Mouse (Mus musculus) embryo, embryonic 10.5 days (tissue): ENCODE results near the gene Ttn.

Experiments used
- DNase-seq: peaks from one replicate; pipeline ENCODE4 v3.0.0-alpha.2; 2015; ENCODE audit warnings: low spot score

Gene Ttn

DNA sequence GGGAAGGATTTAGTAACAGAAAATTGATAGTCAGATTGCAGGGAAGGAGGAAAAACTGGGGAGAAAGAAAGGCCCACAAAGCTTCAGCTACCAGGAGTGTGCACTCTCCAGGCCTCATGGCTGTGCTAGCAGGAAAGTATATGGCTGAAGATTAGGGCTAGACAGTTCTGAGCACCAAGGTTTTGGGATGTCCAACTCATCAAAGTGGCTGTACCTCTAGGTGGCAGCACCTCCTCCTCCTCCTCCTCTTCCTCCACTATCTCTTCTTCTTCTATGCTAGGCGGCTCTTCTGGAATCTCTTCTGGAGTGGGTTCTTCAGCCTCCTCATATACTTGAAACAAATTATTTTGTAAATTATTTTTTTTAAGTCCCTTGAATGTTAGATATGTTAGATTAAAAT, 139.2 kb downstream of the Ttn start:
- DNase-seq: peak; percentile 19

DNA sequence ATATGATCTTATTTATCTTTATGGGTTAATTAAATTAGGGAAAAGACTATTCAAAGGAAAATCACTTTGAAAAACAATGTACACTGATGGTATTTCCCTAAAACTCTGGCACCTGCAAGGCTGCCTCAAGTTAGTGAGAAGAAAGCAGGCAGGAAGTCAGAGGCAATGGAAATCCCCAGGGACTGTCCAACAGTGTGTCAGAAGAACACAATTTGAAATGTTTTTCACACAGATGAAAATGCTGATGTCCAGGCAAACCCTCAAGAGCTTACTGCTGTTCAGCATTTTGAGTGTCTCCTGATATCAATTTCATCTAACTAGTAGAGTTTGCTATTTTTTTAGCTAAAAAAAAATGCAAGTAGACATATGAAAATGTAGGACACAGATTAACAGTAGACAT, 161.9 kb downstream of the Ttn start:
- no peak for DNase-seq

DNA sequence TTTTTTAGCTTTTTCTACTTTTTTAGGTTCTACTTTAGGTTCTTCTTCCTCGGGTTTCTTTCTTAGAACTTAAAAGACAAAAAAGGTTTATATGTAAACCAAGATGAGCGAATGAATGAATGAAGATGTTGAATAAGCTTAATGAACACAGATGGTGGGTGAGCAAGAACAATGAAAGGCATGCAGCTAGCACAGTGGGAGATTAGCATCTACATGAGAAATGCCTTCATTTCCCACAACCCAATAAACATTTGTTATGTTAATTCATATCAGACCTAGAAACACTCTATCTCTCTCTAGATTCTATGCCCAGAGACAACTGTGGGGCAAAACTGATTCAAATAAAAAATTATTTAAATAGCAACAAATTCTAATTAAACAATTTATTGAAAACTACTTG, 164.6 kb downstream of the Ttn start:
- DNase-seq: peak; percentile 6

- DNase-seq: no peak
Measured at GRCm38 (mm10) chr2:76814048-76814817, 168.1 kb downstream of the Ttn start.

DNA sequence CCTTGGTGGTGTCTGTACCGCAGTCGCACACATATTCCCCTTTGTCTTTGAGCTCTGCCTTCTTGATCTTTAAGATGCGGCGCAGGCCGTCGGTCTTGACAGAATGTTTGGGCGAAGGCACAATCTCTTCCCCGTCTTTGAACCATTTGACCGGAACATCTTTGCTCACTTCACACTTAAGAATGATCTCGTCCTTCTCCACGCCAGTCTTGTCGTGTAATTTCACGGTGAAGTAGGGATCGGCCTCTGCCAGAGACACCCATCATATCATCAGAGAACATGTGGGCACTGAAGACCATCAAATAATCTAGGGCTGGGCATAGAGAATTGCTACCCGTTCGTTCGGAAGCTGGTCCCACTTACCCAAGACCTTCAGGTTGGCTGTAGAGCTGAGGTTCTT, 171.2 kb downstream of the Ttn start:
- no peak for DNase-seq

DNA sequence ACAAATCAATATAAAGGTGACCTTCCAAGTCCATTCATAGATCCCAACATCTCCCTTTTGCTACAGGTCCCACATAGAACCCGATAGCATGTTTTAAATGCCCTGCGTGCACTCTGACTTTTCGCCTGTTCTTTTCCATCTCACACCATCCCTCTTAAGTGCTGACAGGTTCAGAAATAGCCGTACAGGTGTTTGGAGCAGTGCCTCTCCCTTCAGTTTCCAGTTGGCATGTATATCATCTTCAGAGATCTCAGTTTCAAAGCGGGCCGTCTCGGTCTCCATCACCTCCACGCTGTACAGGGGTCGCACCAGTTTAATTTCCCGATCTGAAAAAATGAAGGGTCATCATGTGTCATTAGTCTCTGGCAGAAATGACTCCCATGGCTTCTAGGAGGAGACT, 174.0 kb downstream of the Ttn start:
- no peak for DNase-seq

- no peak for DNase-seq
Measured at GRCm38 (mm10) chr2:76807284-76807683, 175.1 kb downstream of the Ttn start.

GRCm38 (mm10) chr2:76806861-76807260, 175.5 kb downstream of the Ttn start:
- no peak for DNase-seq

GRCm38 (mm10) chr2:76806376-76806775, 176.0 kb downstream of the Ttn start:
- DNase-seq: no peak

- no peak for DNase-seq
Measured at GRCm38 (mm10) chr2:76805191-76805892, 177.0 kb downstream of the Ttn start.

GRCm38 (mm10) chr2:76784171-76784570, 198.2 kb downstream of the Ttn start:
- DNase-seq: no peak

DNA sequence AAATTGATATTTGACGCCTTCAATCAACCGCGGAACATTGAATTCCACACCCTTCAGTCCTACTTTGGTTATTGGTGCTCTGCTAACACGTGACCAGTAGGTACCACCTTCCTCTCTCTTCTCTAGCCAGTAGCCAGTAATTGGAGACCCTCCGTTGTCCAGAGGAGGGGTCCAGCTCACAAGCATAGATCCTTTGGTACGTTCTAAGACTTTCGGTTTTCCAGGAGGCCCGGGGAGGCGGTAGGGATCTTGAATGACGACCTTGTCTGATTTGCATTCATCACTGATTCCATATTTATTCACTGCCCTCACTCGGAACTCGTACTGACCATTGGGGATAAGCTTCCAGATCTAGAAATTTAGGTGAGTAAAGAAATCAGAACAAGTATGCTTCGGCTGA, 201.6 kb downstream of the Ttn start:
- no peak for DNase-seq

- no peak for DNase-seq
Measured at GRCm38 (mm10) chr2:76769831-76770230, 212.5 kb downstream of the Ttn start.

- no peak for DNase-seq
Measured at GRCm38 (mm10) chr2:76767231-76767630, 215.1 kb downstream of the Ttn start.

DNA sequence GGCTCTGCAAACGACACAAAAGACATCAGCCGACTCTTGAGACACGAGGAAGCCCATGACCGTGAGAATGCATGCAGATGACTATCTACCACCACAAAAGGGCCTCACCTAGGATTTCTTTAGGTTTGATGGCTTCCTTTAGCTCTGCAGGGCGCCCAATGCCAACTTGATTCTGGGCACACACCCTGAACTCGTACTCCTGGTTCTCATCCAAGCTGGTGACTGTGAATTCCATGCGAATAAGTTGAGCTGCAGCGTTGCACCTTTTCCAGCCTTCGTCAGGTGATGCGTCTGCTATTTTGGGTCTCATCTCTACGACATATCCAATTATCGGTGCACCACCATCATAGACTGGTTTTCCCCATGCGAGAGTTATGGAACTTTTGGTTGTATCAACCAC, 217.8 kb downstream of the Ttn start:
- DNase-seq: no peak

DNA sequence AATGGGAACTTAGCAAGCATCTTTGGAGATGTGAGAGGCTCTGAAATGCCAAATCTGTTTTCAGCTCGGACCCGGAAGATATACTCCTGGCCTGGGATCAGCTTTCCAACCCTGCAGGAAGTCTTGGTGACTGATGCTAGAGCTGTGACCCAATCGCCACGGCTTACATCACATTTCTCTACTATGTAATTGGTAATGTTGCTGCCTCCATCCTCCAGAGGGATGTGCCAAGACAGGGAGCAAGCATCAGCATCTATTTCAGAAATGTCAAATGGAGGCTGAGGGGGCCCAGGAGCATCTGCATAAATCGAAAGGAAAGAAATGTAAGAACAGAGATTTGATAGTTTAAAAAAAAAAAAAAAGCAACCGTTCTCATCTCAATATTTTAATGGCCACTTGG, 220.2 kb downstream of the Ttn start:
- DNase-seq: no peak

GRCm38 (mm10) chr2:76756461-76756860, 225.9 kb downstream of the Ttn start:
- DNase-seq: no peak

GRCm38 (mm10) chr2:76751993-76752392, 230.4 kb downstream of the Ttn start:
- no peak for DNase-seq

DNA sequence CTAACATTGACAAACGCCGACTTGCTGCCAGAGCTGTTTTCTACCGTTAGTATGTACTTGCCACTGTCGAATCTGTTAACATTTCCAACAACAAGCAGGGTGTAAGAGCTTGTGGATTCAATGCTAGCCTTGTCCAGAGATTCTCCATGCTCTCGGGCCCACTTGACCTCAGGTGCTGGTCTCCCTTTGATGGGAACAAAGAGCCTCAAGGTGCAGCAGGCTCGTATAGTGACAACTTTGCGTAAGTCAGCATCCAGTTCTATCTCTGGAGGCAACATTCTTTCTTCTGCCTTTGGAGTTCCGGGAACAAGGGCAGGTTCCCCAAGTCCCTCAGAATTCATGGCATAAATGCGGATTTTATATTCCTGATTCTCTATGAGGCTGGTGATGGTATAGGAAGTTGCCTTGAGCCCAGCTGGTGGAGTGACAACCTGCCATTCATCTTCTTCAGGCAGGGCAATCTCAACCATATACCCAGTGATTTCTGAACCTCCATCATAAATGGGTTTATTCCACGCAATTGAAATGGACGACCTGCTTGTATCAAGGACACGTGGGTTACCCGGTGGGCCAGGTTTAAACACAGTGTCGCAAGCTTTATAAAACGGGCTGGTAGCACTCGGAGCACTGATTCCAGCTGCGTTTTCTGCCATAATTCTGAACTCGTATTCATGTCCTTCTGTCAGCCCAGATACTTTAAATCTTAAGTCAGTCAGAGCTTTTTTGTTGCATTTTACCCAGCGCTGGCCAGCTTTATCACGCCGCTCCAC, 232.8 kb downstream of the Ttn start:
- DNase-seq: no peak

GRCm38 (mm10) chr2:76748696-76749095, 233.7 kb downstream of the Ttn start:
- DNase-seq: no peak

GRCm38 (mm10) chr2:76719650-76720049, 262.7 kb downstream of the Ttn start:
- DNase-seq: no peak

DNA sequence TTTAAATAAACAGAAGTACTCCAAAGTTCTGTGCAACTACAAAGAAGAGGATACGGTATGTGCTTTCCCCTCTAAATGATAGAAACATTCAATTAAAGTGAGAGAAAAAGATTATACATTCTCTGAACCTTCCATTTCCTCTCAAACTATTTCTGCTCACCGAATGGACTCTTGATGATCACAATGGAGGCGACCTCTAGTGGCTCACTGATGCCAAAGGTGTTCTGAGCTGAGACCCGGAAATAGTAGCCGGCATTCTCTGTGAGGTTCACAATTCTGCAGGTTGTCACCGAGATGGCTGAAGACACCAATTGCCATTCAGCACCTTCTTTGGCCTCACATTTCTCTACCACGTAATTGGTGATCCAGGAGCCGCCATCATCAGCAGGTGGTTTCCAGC, 267.4 kb downstream of the Ttn start:
- peak; percentile 32 for DNase-seq

- peak; percentile 14 for DNase-seq
Measured at GRCm38 (mm10) chr2:76708512-76708911, 273.8 kb downstream of the Ttn start.
